Mouse (Mus musculus) left cerebral cortex, postnatal 14 days (tissue): Measurements from ENCODE around the gene Il17d. TPM values are rescaled to one million over a fixed set of nuclear protein-coding genes. Genes with fewer than 3 reads are reported as not detected.

Source experiments
- DNase-seq, 2 experiments: peaks; one replicate each; pipeline ENCODE4 v3.0.0; 2021 to 2022; ENCODE audit warnings: low spot score in 2 of 2, mixed read lengths in 1 of 2
- intact Hi-C: fragments of 180-260 bp; cut with DNase I; formaldehyde crosslinking; loops from one replicate; pipeline ENCODE4 v1.15.1; 2025
- long read RNA-seq, 2 experiments: library from polyadenylated mRNA; stranded (forward); transcript quantifications; one replicate each; pipeline ENCODE4 v2.0.0; 2021
- total RNA-seq, 2 experiments: library from RNA; stranded (reverse); gene quantifications; 2 replicates each; pipeline ENCODE4 v1.2.3; 2021

The Il17d gene
- total RNA-seq, result 10 to 100 TPM; 13.3 to 14.0 TPM
- long read RNA-seq, experiment 1, partial matches to known transcripts, result 4 of 5 reads
- long read RNA-seq, experiment 1, other reads (novel, unspliced or antisense), result 1 of 5 reads
- long read RNA-seq, experiment 2, partial matches to known transcripts, result 2 of 2 reads
- long read RNA-seq, experiment 2, other reads (novel, unspliced or antisense), result 0 of 2 reads

- DNase-seq, result no peak
- intact Hi-C loops, result loop anchor here (5.0 kb wide), 1 partner anchor 47 kb away; the partner anchor contains the start of gene Eef1akmt1
These were observed at the start of gene Il17d for GRCm38 (mm10) chr14:57524671-57525387. Gene Il17d (plus strand): TSS chr14:57524777.

DNA sequence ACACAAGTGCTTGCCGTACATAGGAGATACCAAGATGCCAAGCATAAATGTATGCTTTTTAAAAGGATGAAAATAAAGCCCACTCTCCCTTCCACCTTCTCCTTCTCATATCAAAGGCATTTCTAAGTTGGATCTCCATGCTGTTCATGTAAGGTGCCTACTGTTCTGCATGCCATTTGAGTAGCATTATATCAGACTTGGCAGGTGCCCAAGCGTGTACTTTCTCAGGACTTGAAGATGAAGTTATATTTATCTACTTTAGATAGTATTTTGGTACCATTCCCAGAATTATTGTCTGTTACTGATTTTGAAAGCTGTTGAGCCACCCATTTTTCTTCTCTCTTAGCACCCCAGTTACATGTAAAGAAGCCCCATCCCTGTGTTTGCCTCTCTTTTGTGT lies 49.5 kb upstream of the Il17d start:
- DNase-seq, result peak; percentile 82 to 93
- intact Hi-C loops, result no loop called here

- intact Hi-C loops, result no loop called here
- no peak for DNase-seq
These were observed 42.3 kb upstream of the Il17d start for GRCm38 (mm10) chr14:57482262-57482661.

DNA sequence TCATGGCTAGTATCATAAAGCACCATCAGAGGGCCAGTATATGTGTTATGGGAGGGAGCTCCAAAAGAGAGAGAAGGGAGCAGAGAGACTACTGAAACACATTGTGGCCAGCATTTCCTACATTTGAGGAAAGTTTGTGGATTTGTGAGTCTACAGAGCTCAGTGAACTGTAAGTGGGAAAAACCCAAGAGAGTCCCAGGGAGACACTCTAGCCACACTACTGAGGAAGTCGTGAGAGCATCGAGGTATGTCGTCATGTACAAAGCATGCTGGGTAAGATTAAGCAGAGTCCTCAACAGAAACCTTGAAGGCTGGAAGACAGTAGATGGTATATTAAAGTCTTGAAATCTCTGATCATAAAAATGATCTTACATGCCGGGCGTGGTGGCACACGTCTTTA lies 40.4 kb upstream of the Il17d start:
- intact Hi-C loops, result no loop called here
- DNase-seq, result no peak

GRCm38 (mm10) chr14:57489696-57490095 lies 34.9 kb upstream of the Il17d start:
- DNase-seq, result no peak
- intact Hi-C loops, result no loop called here

GRCm38 (mm10) chr14:57493840-57494239 lies 30.7 kb upstream of the Il17d start:
- intact Hi-C loops, result no loop called here
- no peak for DNase-seq

DNA sequence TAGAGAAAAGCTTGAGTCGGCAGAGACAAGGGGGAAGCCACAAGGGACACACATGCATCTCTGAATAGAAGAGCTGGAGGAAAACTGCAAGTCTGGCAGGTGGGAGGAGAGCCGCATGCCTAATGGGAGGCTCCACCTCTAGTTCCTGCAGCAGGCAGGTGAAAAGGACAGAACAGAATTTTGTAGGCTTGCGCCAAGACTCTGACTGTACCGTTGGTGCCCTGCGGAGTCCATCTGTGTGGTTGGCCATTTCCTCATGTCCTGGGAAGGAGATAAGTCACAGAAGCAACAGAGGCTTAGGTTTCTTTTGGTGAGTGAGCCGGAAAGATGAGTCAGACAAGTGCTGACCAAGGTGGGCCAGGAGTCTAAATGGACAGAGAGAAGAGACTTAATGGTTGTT lies 20.8 kb upstream of the Il17d start:
- intact Hi-C loops, result no loop called here
- no peak for DNase-seq

- peak; percentile 35 to 61 for DNase-seq
- intact Hi-C loops, result no loop called here
These were observed 15.0 kb upstream of the Il17d start for GRCm38 (mm10) chr14:57509554-57509953.

GRCm38 (mm10) chr14:57515156-57515762 lies 9.3 kb upstream of the Il17d start:
- DNase-seq, result no peak
- intact Hi-C loops, result no loop called here

GRCm38 (mm10) chr14:57517001-57517400 lies 7.6 kb upstream of the Il17d start:
- DNase-seq, result no peak

GRCm38 (mm10) chr14:57523762-57524161 lies 815 bp upstream of the Il17d start:
- DNase-seq, result no peak
- intact Hi-C loops, result no loop called here

More at GRCm38 (mm10) chr14:57517001-57517400, 7.6 kb upstream of the Il17d start:
- intact Hi-C loops, result no loop called here

DNA sequence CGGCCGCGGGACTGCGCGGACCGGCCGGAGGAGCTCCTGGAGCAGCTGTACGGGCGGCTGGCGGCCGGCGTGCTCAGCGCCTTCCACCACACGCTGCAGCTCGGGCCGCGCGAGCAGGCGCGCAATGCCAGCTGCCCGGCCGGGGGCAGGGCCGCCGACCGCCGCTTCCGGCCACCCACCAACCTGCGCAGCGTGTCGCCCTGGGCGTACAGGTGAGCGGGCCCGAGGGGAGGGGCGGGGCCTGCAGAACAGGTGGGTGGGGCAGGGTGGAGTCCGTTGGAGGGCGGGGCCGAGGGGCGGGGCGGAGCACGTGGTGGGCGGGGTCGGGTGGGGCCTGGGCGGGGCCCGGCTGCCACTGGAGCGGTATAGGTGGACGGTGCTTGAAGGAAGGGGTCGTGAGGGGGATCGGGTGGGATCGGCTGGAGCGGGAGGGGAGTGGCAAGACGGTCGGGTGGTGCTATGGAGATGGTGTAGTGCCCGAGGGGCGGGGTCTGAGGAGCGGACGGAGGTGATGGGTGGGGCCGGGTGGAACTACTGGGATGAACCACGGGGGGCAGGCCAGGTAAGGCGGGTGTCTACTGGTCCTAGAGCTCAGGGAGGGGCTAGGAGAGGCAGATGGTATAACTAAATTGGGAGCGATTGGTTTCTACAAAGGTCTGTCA lies 942 bp downstream of the Il17d start:
- intact Hi-C loops, result loop anchor here (5.0 kb wide), 1 partner anchor 47 kb away; the partner anchor contains the start of gene Eef1akmt1
- peak; percentile 72 to 78 for DNase-seq

GRCm38 (mm10) chr14:57526050-57526623 lies 1.6 kb downstream of the Il17d start:
- DNase-seq, result no peak
- intact Hi-C loops, result loop anchor here (5.0 kb wide), 1 partner anchor 46 kb away; the partner anchor contains the start of gene Eef1akmt1

- no peak for DNase-seq
- intact Hi-C loops, result loop anchor here (5.0 kb wide), 1 partner anchor 45 kb away; the partner anchor contains the start of gene Eef1akmt1
These were observed 2.5 kb downstream of the Il17d start for GRCm38 (mm10) chr14:57527122-57527521.

GRCm38 (mm10) chr14:57527598-57527997 lies 3.0 kb downstream of the Il17d start:
- intact Hi-C loops, result loop anchor here (5.0 kb wide), 1 partner anchor 45 kb away; the partner anchor contains the start of gene Eef1akmt1
- no peak for DNase-seq

DNA sequence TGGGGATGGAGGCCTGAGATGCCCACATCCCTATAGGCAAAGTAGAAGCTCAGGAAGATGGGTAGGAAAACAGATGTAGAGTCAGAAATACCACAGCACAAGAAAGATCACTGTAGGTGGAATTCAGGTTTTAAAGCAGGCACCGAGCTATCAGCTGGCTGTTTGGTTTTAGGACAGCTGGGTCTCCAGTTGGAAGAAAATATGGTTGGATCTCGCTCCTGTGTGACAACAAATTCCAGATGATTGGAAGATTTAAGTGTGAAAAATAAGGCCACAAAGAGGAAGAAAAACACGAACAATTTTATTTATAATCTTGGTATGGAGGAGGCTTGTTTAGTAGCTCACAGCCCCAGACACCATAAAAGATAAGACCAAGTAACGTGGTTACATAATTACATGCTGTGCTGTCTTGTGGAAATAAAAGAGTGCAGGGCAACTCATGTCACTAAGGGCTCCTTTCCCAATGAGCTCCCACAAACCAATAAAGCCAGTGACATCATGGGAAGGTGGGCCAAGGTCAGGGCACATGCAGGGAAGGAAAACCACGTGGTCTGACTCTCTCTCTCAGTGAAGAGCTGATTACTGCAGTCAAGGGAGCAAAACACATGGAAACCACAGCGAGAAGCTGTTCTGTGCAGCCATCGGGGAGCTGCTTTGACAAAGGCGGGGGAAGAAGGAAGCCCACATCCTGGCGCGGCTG lies 4.7 kb downstream of the Il17d start:
- peak; percentile 51 to 61 for DNase-seq
- intact Hi-C loops, result loop anchor here (5.0 kb wide), 1 partner anchor 43 kb away; the partner anchor contains the start of gene Eef1akmt1

DNA sequence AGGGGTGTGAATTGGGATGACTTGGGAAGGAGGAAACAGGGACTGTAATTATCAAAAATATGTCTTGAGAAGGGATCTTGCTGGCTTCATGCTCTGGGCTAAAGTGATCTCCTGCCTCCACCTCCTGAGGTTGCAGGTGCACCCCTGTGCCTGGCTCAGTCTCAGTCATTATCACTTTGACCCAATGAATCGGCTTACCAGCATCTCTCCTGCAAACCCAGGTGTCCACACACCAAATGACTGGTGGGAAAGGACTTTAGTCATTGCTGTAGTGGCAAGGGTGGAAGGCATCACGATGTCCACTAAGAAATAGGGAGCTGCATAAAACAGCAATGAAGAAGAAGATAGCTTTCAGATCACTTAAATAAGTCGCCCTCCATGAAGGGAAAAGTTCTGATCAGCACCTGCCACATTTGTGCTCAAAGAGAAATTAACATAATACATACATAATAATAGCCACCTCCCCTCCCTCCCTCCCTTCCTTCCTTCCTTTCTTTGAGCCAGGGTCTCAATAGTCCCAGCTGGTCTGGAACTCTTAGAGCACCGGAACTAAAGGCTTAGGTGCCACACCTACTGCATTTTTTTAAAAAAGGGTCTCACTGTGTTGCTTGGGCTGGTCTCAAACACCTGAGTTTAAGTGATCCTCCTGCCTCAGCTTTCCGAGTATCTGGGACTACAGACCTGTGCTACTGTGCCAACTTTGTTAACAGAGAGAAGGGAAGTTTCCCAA lies 5.4 kb downstream of the Il17d start:
- intact Hi-C loops, result loop anchor here (5.0 kb wide), 2 partner anchors 42 to 87 kb away; partner anchors contain the start of gene Eef1akmt1
- DNase-seq, result no peak

- intact Hi-C loops, result loop anchor here (5.0 kb wide), 1 partner anchor 85 kb away; no protein-coding TSS in a partner anchor
- DNase-seq, result no peak
These were observed 8.0 kb downstream of the Il17d start for GRCm38 (mm10) chr14:57532577-57532976.
